Mouse (Mus musculus) erythroblast, embryonic 14.5 days (primary cell): Measurements from ENCODE around the gene Pappa.

Source experiments
- GATA1 ChIP-seq: IDR thresholded peaks from 2 replicates; pipeline ENCODE4 v1.6.1; 2012; ENCODE audit warnings: low read length, inconsistent platforms, mixed read lengths
- TAL1 ChIP-seq: IDR thresholded peaks from 3 replicates; pipeline ENCODE4 v1.6.1; 2012; ENCODE audit warnings: low read length, inconsistent platforms, mixed read lengths

- TF ChIP-seq GATA1 (no peak), TAL1 (no peak)
Observed at GRCm38 (mm10) chr4:65328486-65329308, 204.7 kb downstream of the Pappa start.
